Mouse (Mus musculus) ES-Bruce4 (cell line): ENCODE results near the gene Nfkbie. TPM values are rescaled to one million over a fixed set of nuclear protein-coding genes. Genes with fewer than 3 reads are reported as not detected.

ENCODE experiments used
- H3K27ac ChIP-seq: 2 replicates; pipeline ENCODE4 v1.5.1; 2012; ENCODE audit warnings: low read length, inconsistent platforms; ENCODE audit not compliant: insufficient read depth
- H3K27me3 ChIP-seq: 2 replicates; pipeline ENCODE4 v1.6.1; 2012; ENCODE audit warnings: mild to moderate bottlenecking, low read length, inconsistent platforms; ENCODE audit not compliant: control insufficient read depth, poor library complexity, insufficient read depth, severe bottlenecking
- H3K36me3 ChIP-seq: 2 replicates; pipeline ENCODE4 v1.6.1; 2012; ENCODE audit warnings: inconsistent platforms, mild to moderate bottlenecking, low read length, moderate library complexity; ENCODE audit not compliant: control insufficient read depth, poor library complexity, insufficient read depth, severe bottlenecking
- H3K4me1 ChIP-seq: one replicate; pipeline ENCODE4 v1.8.1; 2011; ENCODE audit warnings: low read length; ENCODE audit not compliant: control insufficient read depth, insufficient read depth
- H3K4me3 ChIP-seq: 2 replicates; pipeline ENCODE4 v1.5.1; 2011; ENCODE audit warnings: low read depth, mild to moderate bottlenecking, low read length
- H3K9ac ChIP-seq: 2 replicates; pipeline ENCODE4 v1.6.1; 2012; ENCODE audit warnings: low read depth, mild to moderate bottlenecking, inconsistent platforms; ENCODE audit not compliant: poor library complexity, severe bottlenecking
- H3K9me3 ChIP-seq: replicated peaks from 2 replicates; pipeline ENCODE4 v1.6.1; 2012; ENCODE audit warnings: mild to moderate bottlenecking, low read length, inconsistent platforms; ENCODE audit not compliant: control insufficient read depth, poor library complexity, insufficient read depth, severe bottlenecking
- CTCF ChIP-seq: IDR thresholded peaks from one replicate; pipeline ENCODE4 v1.8.1; 2011; ENCODE audit warnings: low read depth, low read length
- EP300 ChIP-seq: IDR thresholded peaks from 2 replicates; pipeline ENCODE4 v1.6.1; 2011; ENCODE audit warnings: low read depth, low read length; ENCODE audit not compliant: insufficient read depth
- POLR2A ChIP-seq: IDR thresholded peaks from one replicate; pipeline ENCODE4 v1.8.1; 2011; ENCODE audit warnings: low read length; ENCODE audit not compliant: insufficient read depth
- polyA plus RNA-seq: library from polyadenylated mRNA; stranded (reverse); fragments of >200 nt; gene quantifications from 2 replicates; pipeline ENCODE4 v1.2.4, GENCODE M21; 2011; ENCODE audit warnings: low read depth; ENCODE audit not compliant: missing spikeins, insufficient read depth, insufficient read length

The Nfkbie gene
- polyA plus RNA-seq, 1 experiment, result 2.7 TPM

GRCm38 (mm10) chr17:45567162-45567601 lies 11.7 kb downstream of the Nfkbie start:
- peaks cover 61% of the 10 kb centered on the region for H3K36me3 ChIP-seq

GRCm38 (mm10) chr17:45568990-45569389 lies 13.5 kb downstream of the Nfkbie start:
- no peak overlapping the region for H3K9ac ChIP-seq
- H3K9me3 ChIP-seq, result no peaks in the 10 kb centered on the region
- H3K27ac ChIP-seq, result peak overlapping the region; percentile 8; the same call in 1 of the 2 replicates
- H3K4me1 ChIP-seq, result no peaks in the 10 kb centered on the region
- no peak overlapping the region for H3K4me3 ChIP-seq
- H3K27me3 ChIP-seq, result no peaks in the 10 kb centered on the region
- TF ChIP-seq CTCF, result no peak
- no peak for TF ChIP-seq POLR2A
- no peak for TF ChIP-seq EP300
- peaks cover 62% of the 10 kb centered on the region for H3K36me3 ChIP-seq

More at GRCm38 (mm10) chr17:45567162-45567601, 11.7 kb downstream of the Nfkbie start:
- Histone ChIP-seq H3K9ac (no peak overlapping the region), H3K27me3 (no peaks in the 10 kb centered on the region), H3K4me3 (no peak overlapping the region), H3K9me3 (no peaks in the 10 kb centered on the region), H3K27ac (no peak overlapping the region), H3K4me1 (no peaks in the 10 kb centered on the region)
- TF ChIP-seq EP300 (no peak), POLR2A (no peak), CTCF (no peak)

- Histone ChIP-seq H3K9ac (no peak overlapping the region), H3K4me1 (no peaks in the 10 kb centered on the region), H3K36me3 (peaks cover 61% of the 10 kb centered on the region), H3K27ac (peak overlapping the region; percentile 60), H3K4me3 (no peak overlapping the region), H3K9me3 (no peaks in the 10 kb centered on the region), H3K27me3 (no peaks in the 10 kb centered on the region)
- TF ChIP-seq POLR2A, result no peak
- TF ChIP-seq EP300, result no peak
- TF ChIP-seq CTCF, result no peak
These were observed 14.5 kb downstream of the Nfkbie start for GRCm38 (mm10) chr17:45569999-45570398.

- peak overlapping the region; percentile 70 for H3K4me3 ChIP-seq
- H3K36me3 ChIP-seq, result peaks cover 48% of the 10 kb centered on the region
- H3K27ac ChIP-seq, result peak overlapping the region; percentile 60
- peak overlapping the region; percentile 99 for H3K9ac ChIP-seq
- H3K4me1 ChIP-seq, result no peaks in the 10 kb centered on the region
- H3K9me3 ChIP-seq, result no peaks in the 10 kb centered on the region
- TF ChIP-seq CTCF (no peak), POLR2A (no peak), EP300 (no peak)
- H3K27me3 ChIP-seq, result no peaks in the 10 kb centered on the region
These were observed 16.9 kb downstream of the Nfkbie start for GRCm38 (mm10) chr17:45572103-45573086.

GRCm38 (mm10) chr17:45573087-45573779 lies 17.7 kb downstream of the Nfkbie start, which contains the start of gene Hsp90ab1:
Hsp90ab1 (minus strand) TSS chr17:45573271.
- peak within 1 kb of the TSS; percentile 99 for H3K9ac ChIP-seq
- H3K27me3 ChIP-seq, result no peaks in the 10 kb centered on the region
- H3K4me1 ChIP-seq, result no peaks in the 10 kb centered on the region

More at GRCm38 (mm10) chr17:45573087-45573779, 17.7 kb downstream of the Nfkbie start, which contains the start of gene Hsp90ab1:
- Histone ChIP-seq H3K27ac (peak within 1 kb of the TSS; percentile 71), H3K4me3 (peak within 1 kb of the TSS; percentile 84), H3K9me3 (no peaks in the 10 kb centered on the region), H3K36me3 (peaks cover 40% of the 10 kb centered on the region)
- no peak for TF ChIP-seq CTCF
- TF ChIP-seq POLR2A, result peak; percentile 95
- TF ChIP-seq EP300, result 0 out of 2 replicates have a peak, but pooled peaks have one; percentile 37
